Mouse (Mus musculus): ENCODE data around the gene Chpf2.

Gene Chpf2

GRCm38 (mm10) chr5:24604080-24604655 is 17.6 kb downstream of the Chpf2 start:
- no peak for DNase-seq (ENCODE audit: extremely low spot score, low read depth, low spot score)

- no peak for DNase-seq (ENCODE audit: extremely low spot score, low read depth, low spot score)
Measured at GRCm38 (mm10) chr5:24604656-24605100, 18.1 kb downstream of the Chpf2 start.

- no peak for DNase-seq (ENCODE audit: extremely low spot score, low read depth, low spot score)
Measured at GRCm38 (mm10) chr5:24605321-24605979, 18.9 kb downstream of the Chpf2 start.

- DNase-seq (ENCODE audit: extremely low spot score, low read depth, low spot score) = no peak
Measured at GRCm38 (mm10) chr5:24605980-24606665, 19.6 kb downstream of the Chpf2 start.

- DNase-seq (ENCODE audit: extremely low spot score, low read depth, low spot score) = no peak
Measured at GRCm38 (mm10) chr5:24609388-24609787, 22.8 kb downstream of the Chpf2 start.

DNA sequence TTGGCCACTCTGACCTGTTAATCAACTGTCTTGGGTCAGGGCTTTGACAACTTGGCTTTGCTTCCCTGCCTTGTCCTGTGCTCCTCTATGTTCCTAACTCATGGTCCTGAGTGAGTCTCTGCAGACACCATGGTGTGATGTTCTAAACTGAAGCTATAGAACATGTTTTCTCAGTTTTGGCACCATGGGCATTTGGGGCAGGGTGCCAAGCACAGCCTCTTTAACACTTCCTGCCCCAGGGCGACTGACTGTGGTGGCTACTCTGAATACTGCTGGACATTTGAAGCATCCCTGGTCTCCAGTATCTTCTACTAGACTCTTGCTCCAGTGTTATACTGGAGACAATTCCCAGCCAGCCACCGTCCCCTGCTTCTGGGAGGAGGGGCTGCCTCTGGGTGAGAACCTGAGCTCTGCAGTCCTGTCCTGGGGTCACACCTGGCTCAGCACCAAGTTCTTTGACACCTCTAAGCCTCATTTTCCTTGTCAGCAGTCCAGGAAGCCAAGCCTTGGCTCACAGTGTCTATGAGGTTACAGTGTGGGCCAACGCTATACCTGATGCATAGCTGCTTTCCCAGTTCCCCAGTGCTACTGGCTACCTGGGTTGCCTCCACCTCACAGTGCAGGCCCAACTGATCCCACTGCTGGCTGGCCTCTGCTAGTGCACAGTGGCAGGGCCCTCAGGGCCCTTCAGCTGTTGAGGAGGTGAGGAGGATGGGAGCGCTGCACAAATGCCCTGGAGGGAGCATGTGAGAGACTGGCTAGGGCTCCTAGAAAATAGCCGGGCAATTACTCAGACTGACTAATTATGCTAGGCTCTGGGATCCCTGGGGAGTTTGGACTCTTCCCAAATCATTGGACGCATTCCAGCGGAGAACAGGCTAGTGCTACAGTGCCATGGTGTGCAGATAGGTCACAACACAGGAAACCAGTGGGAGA is 25.1 kb downstream of the Chpf2 start:
- DNase-seq (ENCODE audit: extremely low spot score, low read depth, low spot score) = no peak

- DNase-seq (ENCODE audit: extremely low spot score, low read depth, low spot score) = no peak
Measured at GRCm38 (mm10) chr5:24612302-24612649, 25.7 kb downstream of the Chpf2 start.

GRCm38 (mm10) chr5:24615097-24615496 is 28.6 kb downstream of the Chpf2 start:
- no peak for DNase-seq (ENCODE audit: extremely low spot score, low read depth, low spot score)

GRCm38 (mm10) chr5:24618921-24619320 is 32.4 kb downstream of the Chpf2 start:
- no peak for DNase-seq (ENCODE audit: extremely low spot score, low read depth, low spot score)

GRCm38 (mm10) chr5:24620116-24620515 is 33.6 kb downstream of the Chpf2 start:
- DNase-seq (ENCODE audit: extremely low spot score, low read depth, low spot score) = no peak

- DNase-seq (ENCODE audit: extremely low spot score, low read depth, low spot score) = no peak
Measured at GRCm38 (mm10) chr5:24620626-24621025, 34.1 kb downstream of the Chpf2 start.

GRCm38 (mm10) chr5:24622386-24623040 is 36.0 kb downstream of the Chpf2 start:
- no peak for DNase-seq (ENCODE audit: extremely low spot score, low read depth, low spot score)

GRCm38 (mm10) chr5:24623041-24623985 is 36.8 kb downstream of the Chpf2 start:
- no peak for DNase-seq (ENCODE audit: extremely low spot score, low read depth, low spot score)

GRCm38 (mm10) chr5:24623986-24624821 is 37.7 kb downstream of the Chpf2 start, which contains the start of gene Smarcd3:
Smarcd3 (minus strand) TSS chr5:24624411.
- no peak for DNase-seq (ENCODE audit: extremely low spot score, low read depth, low spot score)

DNA sequence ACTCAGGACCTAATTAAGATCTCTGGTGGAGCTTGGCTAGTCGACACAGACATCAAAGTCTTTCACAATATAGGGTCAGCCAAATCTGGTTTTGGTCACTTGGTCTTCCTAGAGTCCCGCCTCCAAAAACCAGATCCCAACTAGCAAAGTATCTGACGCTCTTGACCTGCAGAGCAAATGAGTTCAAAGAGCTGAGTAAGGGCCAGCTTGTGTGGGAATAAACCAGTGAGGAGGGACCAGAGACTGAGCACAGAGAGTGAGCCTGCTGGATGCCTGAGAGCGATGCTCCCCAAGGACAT is 38.2 kb downstream of the Chpf2 start:
- DNase-seq (ENCODE audit: extremely low spot score, low read depth, low spot score) = no peak

GRCm38 (mm10) chr5:24629712-24630111 is 43.2 kb downstream of the Chpf2 start:
- DNase-seq (ENCODE audit: extremely low spot score, low read depth, low spot score) = no peak

DNA sequence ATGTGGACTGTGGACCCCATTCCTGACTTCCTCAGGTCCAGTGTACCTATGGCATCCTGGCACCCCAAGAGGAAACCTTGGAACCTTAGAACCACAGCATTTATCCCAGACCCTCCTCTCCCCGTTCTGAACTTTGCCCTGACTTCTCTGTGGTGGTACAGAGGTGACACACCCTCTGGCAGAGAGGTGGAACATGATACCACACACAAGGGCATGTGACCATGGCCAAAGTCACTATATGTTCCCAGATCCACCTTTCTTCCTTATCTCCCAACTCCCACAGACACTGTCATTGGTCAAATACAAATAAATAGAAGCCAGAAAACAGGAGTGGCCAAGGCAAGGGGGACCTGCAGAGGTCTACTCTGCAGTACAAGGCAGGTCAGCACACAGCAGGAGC is 48.6 kb downstream of the Chpf2 start:
- DNase-seq (ENCODE audit: extremely low spot score, low read depth, low spot score) = no peak

GRCm38 (mm10) chr5:24635526-24636141 is 49.1 kb downstream of the Chpf2 start:
- DNase-seq (ENCODE audit: extremely low spot score, low read depth, low spot score) = no peak

Measured in hindlimb bud, embryonic 11.5 days (tissue).